Mouse (Mus musculus) heart, postnatal 0 days (tissue): ENCODE data around the gene Spata2. TPM values are rescaled to one million over a fixed set of nuclear protein-coding genes. Genes with fewer than 3 reads are reported as not detected.

Experiments used
- ATAC-seq: fragments of 200-750 bp; cut with Nextera tagmentation; 2 replicates; pipeline ENCODE4 v1.8.0; 2017; ENCODE audit warnings: low read depth, moderate number of reproducible peaks, moderate library complexity; ENCODE audit not compliant: insufficient read depth
- DNase-seq: peaks from one replicate; pipeline ENCODE4 v3.0.0-alpha.2; 2016; ENCODE audit warnings: low spot score
- H3K27ac ChIP-seq: fragments of 300-500 bp; sonication (generic); 2 replicates; pipeline ENCODE4 v1.5.1; 2014; ENCODE audit warnings: low read depth, mild to moderate bottlenecking
- H3K27me3 ChIP-seq: fragments of 300-500 bp; sonication (generic); 2 replicates; pipeline ENCODE4 v1.6.1; 2014; ENCODE audit warnings: low read length, mixed read lengths; ENCODE audit not compliant: control insufficient read depth, insufficient read depth
- H3K36me3 ChIP-seq: fragments of 300-500 bp; sonication (generic); replicated peaks from 2 replicates; pipeline ENCODE4 v1.6.1; 2014; ENCODE audit warnings: low read length, mixed read lengths; ENCODE audit not compliant: control insufficient read depth, insufficient read depth
- H3K4me1 ChIP-seq: fragments of 300-500 bp; sonication (generic); 2 replicates; pipeline ENCODE4 v1.6.1; 2014; ENCODE audit warnings: antibody characterized with exemption; ENCODE audit not compliant: control insufficient read depth, insufficient read depth
- H3K4me2 ChIP-seq: fragments of 300-500 bp; sonication (generic); 2 replicates; pipeline ENCODE4 v1.6.1; 2014; ENCODE audit warnings: low read depth, mild to moderate bottlenecking, low read length, moderate library complexity
- H3K4me3 ChIP-seq: fragments of 300-500 bp; sonication (generic); 2 replicates; pipeline ENCODE4 v1.5.1; 2014; ENCODE audit warnings: low read depth, low read length
- H3K9ac ChIP-seq: fragments of 300-500 bp; sonication (generic); replicated peaks from 2 replicates; pipeline ENCODE4 v1.6.1; 2014; ENCODE audit warnings: low read depth, low read length, mixed read lengths
- H3K9me3 ChIP-seq: fragments of 300-500 bp; sonication (generic); replicated peaks from 2 replicates; pipeline ENCODE4 v1.6.1; 2016; ENCODE audit warnings: low read length; ENCODE audit not compliant: control insufficient read depth
- CTCF ChIP-seq: IDR thresholded peaks from 2 replicates; pipeline ENCODE4 v1.5.1; 2016; ENCODE audit warnings: antibody characterized with exemption, control low read depth, low read depth
- EP300 ChIP-seq: IDR thresholded peaks from 2 replicates; pipeline ENCODE4 v1.6.1; 2016; ENCODE audit warnings: antibody characterized with exemption, low read depth
- WGBS: fragments of 180-500 bp; shearing (Covaris S2); extraction: QIAGEN DNeasy Blood & Tissue Kit; methylation state at CpG from one replicate; pipeline ENCODE4 v1.1.7; 2014; 5-methylcytosine and 5-hydroxymethylcytosine counted together
- polyA plus RNA-seq: library from polyadenylated mRNA; unstranded; fragments of >200 nt; fragmentation: Nextera tagmentation; extraction: Ambion mirVana; gene quantifications from 2 replicates; pipeline ENCODE4 v1.2.1, GENCODE M21; 2015
- total RNA-seq: library from RNA; depleted of rRNA; stranded (reverse); fragments of >200 nt; gene quantifications from 2 replicates; pipeline ENCODE4 v1.2.3, GENCODE M21; 2014; ENCODE audit warnings: low replicate concordance; rRNA removed

The Spata2 gene
- 17.2 and 17.6 TPM in 2 replicates for total RNA-seq
- polyA plus RNA-seq: 9.1 and 12.2 TPM in 2 replicates

DNA sequence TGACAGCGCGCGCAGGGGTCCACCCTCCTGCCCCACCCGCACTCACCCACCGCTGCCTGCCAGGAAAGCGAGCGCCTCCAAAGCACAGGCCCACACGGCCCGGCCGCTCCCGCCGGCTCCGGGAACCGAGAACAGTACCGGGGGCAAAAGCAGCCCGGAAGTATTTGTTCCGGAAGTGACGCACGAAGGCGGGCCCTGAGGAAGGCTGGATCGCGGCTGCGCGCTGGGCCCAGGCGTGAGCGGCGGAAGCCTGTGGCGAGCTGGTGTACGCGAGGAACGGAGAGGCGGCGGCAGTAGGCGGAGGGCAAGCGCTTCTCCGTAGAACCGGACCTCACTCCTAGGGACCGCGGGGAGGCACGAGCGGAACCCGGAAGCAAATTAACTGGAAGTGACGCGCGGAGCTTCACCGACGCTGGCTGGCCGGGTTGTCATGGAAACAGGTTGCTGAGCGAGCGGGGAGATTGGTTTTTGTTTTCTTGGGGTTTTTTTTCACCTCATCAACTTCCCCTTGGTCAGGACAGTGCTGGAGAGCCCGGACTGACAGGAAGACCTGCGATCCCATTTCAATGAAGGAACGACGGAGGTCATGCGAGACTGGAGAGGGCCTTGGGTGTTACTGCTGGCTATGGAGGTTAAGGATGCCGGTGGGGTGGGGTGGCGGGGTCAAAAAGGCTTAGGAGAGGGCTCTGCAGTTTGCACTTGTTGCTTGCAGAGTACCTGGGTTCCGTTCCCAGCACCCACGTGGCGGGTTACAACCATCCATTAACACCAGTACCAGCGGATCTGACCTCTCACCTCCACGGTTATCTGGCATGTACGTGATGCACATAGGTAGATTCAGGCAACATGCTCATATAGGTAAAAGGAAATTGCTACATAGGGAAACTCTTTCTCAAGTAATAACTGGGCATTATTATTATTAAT is at the start of gene Spata2:
Gene Spata2, minus strand, starts transcription at position 175 of the 924 bp plus-strand sequence.
- H3K27ac ChIP-seq: peak within 1 kb of the TSS; percentile 98

DNA sequence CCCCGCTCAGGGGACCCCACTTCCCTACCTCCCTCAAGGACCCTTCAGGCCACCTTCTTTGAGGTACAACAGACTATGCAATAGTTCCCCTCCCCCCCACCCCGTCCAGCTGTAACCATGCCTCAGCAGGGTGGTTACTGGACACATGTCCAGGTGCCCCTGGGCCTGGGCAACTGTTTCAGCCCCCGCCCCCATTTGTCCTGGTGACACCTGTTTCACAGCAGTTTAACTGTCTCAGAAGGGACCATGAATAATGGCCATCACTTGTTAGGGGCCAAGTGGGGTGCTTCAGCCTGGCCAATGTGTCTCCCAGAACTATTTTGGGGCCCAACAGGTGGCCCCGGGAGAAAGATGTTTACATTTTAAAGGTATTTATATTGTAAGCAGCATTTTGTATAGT is 49.7 kb upstream of the Spata2 start:
- H3K4me2 ChIP-seq: no peak overlapping the region
- H3K9ac ChIP-seq: no peak overlapping the region
- H3K4me1 ChIP-seq: peaks cover 15% of the 10 kb centered on the region
- TF ChIP-seq CTCF: no peak
- TF ChIP-seq EP300: no peak
- DNase-seq (no peak), ATAC-seq (no peak)
- peaks cover 8% of the 10 kb centered on the region; the same call in 1 of the 2 replicates for H3K27me3 ChIP-seq
- peak overlapping the region; percentile 86; the same call in 1 of the 2 replicates for H3K27ac ChIP-seq
- no peak overlapping the region for H3K4me3 ChIP-seq
- WGBS: 85% methylated on average over 4 of the region's 4 CpGs
- H3K9me3 ChIP-seq: no peaks in the 10 kb centered on the region
- H3K36me3 ChIP-seq: 0 out of 2 replicates have a peak, but pooled peaks cover 4% of the 10 kb centered on the region

More for the DNA sequence above, at the start of gene Spata2:
- Histone ChIP-seq H3K9me3 (no peaks in the 10 kb centered on the region), H3K27me3 (no peaks in the 10 kb centered on the region), H3K4me3 (peak within 1 kb of the TSS; percentile 100), H3K9ac (peak within 1 kb of the TSS; percentile 99), H3K36me3 (no peaks in the 10 kb centered on the region), H3K4me1 (peaks cover 15% of the 10 kb centered on the region), H3K4me2 (peak within 1 kb of the TSS; percentile 94)
- WGBS: 2% methylated on average over 62 of the region's 63 CpGs
- ATAC-seq: peak; percentile 82
- peak; percentile 92 for DNase-seq
- no peak for TF ChIP-seq CTCF
- 0 out of 2 replicates have a peak, but pooled peaks have one; percentile 47 for TF ChIP-seq EP300

DNA sequence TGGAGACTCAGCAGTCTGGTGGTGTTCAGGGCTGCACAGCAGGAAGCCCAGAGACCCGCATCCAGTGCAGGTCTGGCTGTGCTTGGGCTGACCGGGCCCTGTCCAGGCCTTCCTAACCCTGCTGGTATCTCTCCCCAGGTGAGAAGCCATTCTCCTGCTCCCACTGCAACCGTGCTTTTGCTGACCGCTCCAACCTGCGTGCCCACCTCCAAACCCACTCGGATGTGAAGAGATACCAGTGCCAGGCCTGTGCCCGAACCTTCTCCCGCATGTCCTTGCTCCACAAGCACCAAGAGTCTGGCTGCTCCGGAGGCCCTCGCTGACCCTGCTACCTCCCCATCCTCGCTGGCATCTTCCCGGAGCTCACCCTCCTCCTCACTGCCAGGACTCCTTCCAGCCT is 49.1 kb upstream of the Spata2 start:
- no peak overlapping the region for H3K9ac ChIP-seq
- no peak for DNase-seq
- peaks cover 13% of the 10 kb centered on the region for H3K27me3 ChIP-seq
- TF ChIP-seq CTCF (no peak), EP300 (no peak)
- H3K27ac ChIP-seq: no peak overlapping the region
- ATAC-seq: no peak
- H3K36me3 ChIP-seq: 0 out of 2 replicates have a peak, but pooled peaks cover 4% of the 10 kb centered on the region
- WGBS: 85% methylated on average over 12 of the region's 12 CpGs
- H3K4me1 ChIP-seq: peaks cover 17% of the 10 kb centered on the region
- 0 out of 2 replicates have a peak overlapping the region, but pooled peaks have one; percentile 42 for H3K4me3 ChIP-seq
- H3K9me3 ChIP-seq: no peaks in the 10 kb centered on the region
- peak overlapping the region; percentile 57 for H3K4me2 ChIP-seq

GRCm38 (mm10) chr2:167541324-167541723 is 48.6 kb upstream of the Spata2 start:
- Histone ChIP-seq H3K4me3 (peak overlapping the region; percentile 42; the same call in 1 of the 2 replicates), H3K27me3 (peaks cover 18% of the 10 kb centered on the region), H3K9ac (0 out of 2 replicates have a peak overlapping the region, but pooled peaks have one; percentile 23), H3K9me3 (no peaks in the 10 kb centered on the region), H3K4me1 (peaks cover 17% of the 10 kb centered on the region), H3K27ac (peak overlapping the region; percentile 55), H3K36me3 (0 out of 2 replicates have a peak, but pooled peaks cover 4% of the 10 kb centered on the region), H3K4me2 (peak overlapping the region; percentile 57)
- no peak for DNase-seq
- ATAC-seq: no peak
- WGBS: 54% methylated on average over 6 of the region's 6 CpGs
- TF ChIP-seq CTCF (no peak), EP300 (no peak)

GRCm38 (mm10) chr2:167540477-167541110 is 47.9 kb upstream of the Spata2 start:
- ATAC-seq: no peak
- H3K36me3 ChIP-seq: 0 out of 2 replicates have a peak, but pooled peaks cover 4% of the 10 kb centered on the region
- H3K27me3 ChIP-seq: peaks cover 23% of the 10 kb centered on the region
- H3K4me1 ChIP-seq: peaks cover 17% of the 10 kb centered on the region
- 61% methylated on average over 12 of the region's 12 CpGs for WGBS
- peak overlapping the region; percentile 55 for H3K27ac ChIP-seq
- H3K9me3 ChIP-seq: no peaks in the 10 kb centered on the region
- peak overlapping the region; percentile 57 for H3K4me2 ChIP-seq
- TF ChIP-seq EP300: no peak
- TF ChIP-seq CTCF: no peak
- H3K9ac ChIP-seq: peak overlapping the region; percentile 49; the same call in 1 of the 2 replicates
- DNase-seq: no peak
- peak overlapping the region; percentile 42 for H3K4me3 ChIP-seq
